Mouse (Mus musculus) gastrocnemius, postnatal 36 days (tissue): ENCODE results near the gene Efs. TPM values are rescaled to one million over a fixed set of nuclear protein-coding genes. Genes with fewer than 3 reads are reported as not detected.
"Not testable (repeated sequence)": the region's sequence is repeated elsewhere in the genome, so short reads cannot be mapped to it uniquely, and the experiment has no call there.

ENCODE experiments used
- DNase-seq, 2 experiments: peaks; one replicate each; pipeline ENCODE4 v3.0.0; 2022
- intact Hi-C: fragments of 180-260 bp; cut with DNase I; formaldehyde crosslinking; loops from one replicate; pipeline ENCODE4 v1.15.1; 2025
- total RNA-seq, 2 experiments: library from RNA; stranded (reverse); gene quantifications; 2 replicates each; pipeline ENCODE4 v1.2.3; 2021

Gene Efs
- total RNA-seq, 2 experiments from 2014 or later: 2.1 to 2.5 TPM

- intact Hi-C loops: no loop called here
- DNase-seq: no peak
Observed at GRCm38 (mm10) chr14:54950493-54950892, 24.6 kb upstream of the Efs start.

GRCm38 (mm10) chr14:54948781-54949180, 22.9 kb upstream of the Efs start:
- intact Hi-C loops: no loop called here
- DNase-seq: no peak

GRCm38 (mm10) chr14:54947008-54947407, 21.1 kb upstream of the Efs start:
- DNase-seq, intact Hi-C loops: not testable (repeated sequence)

- intact Hi-C loops: no loop called here
Observed at GRCm38 (mm10) chr14:54945975-54946704, 20.2 kb upstream of the Efs start.

GRCm38 (mm10) chr14:54944939-54945338, 19.0 kb upstream of the Efs start:
- DNase-seq: no peak
- intact Hi-C loops: no loop called here

More at GRCm38 (mm10) chr14:54945975-54946704, 20.2 kb upstream of the Efs start:
- no peak for DNase-seq

- intact Hi-C loops: no loop called here
Observed at GRCm38 (mm10) chr14:54943971-54944370, 18.0 kb upstream of the Efs start.

GRCm38 (mm10) chr14:54942479-54942878, 16.6 kb upstream of the Efs start:
- DNase-seq: no peak
- intact Hi-C loops: no loop called here

More at GRCm38 (mm10) chr14:54943971-54944370, 18.0 kb upstream of the Efs start:
- no peak for DNase-seq

GRCm38 (mm10) chr14:54941024-54941978, 15.4 kb upstream of the Efs start:
- DNase-seq: no peak
- intact Hi-C loops: no loop called here

GRCm38 (mm10) chr14:54940176-54940530, 14.2 kb upstream of the Efs start:
- no peak for DNase-seq
- intact Hi-C loops: no loop called here

GRCm38 (mm10) chr14:54939434-54940175, 13.7 kb upstream of the Efs start:
- intact Hi-C loops: loop anchor here (1.0 to 2.0 kb wide), 2 partner anchors 39 to 97 kb away; no protein-coding TSS in a partner anchor
- peak; percentile 45 to 63 for DNase-seq

- intact Hi-C loops: loop anchor here (1.0 to 2.0 kb wide), 2 partner anchors 38 to 96 kb away; no protein-coding TSS in a partner anchor
- no peak for DNase-seq
Observed at GRCm38 (mm10) chr14:54938431-54939219, 12.7 kb upstream of the Efs start.

GRCm38 (mm10) chr14:54937361-54938182, 11.6 kb upstream of the Efs start:
- DNase-seq: no peak

GRCm38 (mm10) chr14:54936831-54937160, 10.9 kb upstream of the Efs start:
- intact Hi-C loops: no loop called here
- no peak for DNase-seq

More at GRCm38 (mm10) chr14:54937361-54938182, 11.6 kb upstream of the Efs start:
- intact Hi-C loops: loop anchor here (2.0 kb wide), 1 partner anchor 95 kb away; no protein-coding TSS in a partner anchor

GRCm38 (mm10) chr14:54935904-54936830, 10.2 kb upstream of the Efs start, which contains the start of gene Cmtm5:
Gene Cmtm5 (plus strand): TSS chr14:54936261.
- intact Hi-C loops: no loop called here
- DNase-seq: no peak

- intact Hi-C loops: no loop called here
- DNase-seq: no peak
Observed at GRCm38 (mm10) chr14:54932645-54933150, 6.8 kb upstream of the Efs start, which contains the start of gene Il25. Gene Il25 (plus strand): TSS chr14:54932695.

- intact Hi-C loops: no loop called here
- no peak for DNase-seq
Observed at GRCm38 (mm10) chr14:54930431-54930830, 4.5 kb upstream of the Efs start.

GRCm38 (mm10) chr14:54929801-54930200, 3.9 kb upstream of the Efs start:
- intact Hi-C loops: no loop called here
- no peak for DNase-seq
